Mouse (Mus musculus) kidney, adult 2 months (tissue): ENCODE measurements around the gene Fam219a.

Experiments used
- CTCF ChIP-seq: fragments of 200-500 bp; conservative IDR thresholded peaks from 2 replicates; pipeline ENCODE4 v1.5.1; 2011; ENCODE audit warnings: low read depth, mild to moderate bottlenecking, control low read depth, low read length, moderate library complexity, mixed read lengths; ENCODE audit not compliant: insufficient read depth, insufficient read length
- POLR2A ChIP-seq: fragments of 200-500 bp; IDR thresholded peaks from one replicate; pipeline ENCODE4 v1.6.1; 2011; ENCODE audit warnings: low read depth, low read length, control low read depth

DNA sequence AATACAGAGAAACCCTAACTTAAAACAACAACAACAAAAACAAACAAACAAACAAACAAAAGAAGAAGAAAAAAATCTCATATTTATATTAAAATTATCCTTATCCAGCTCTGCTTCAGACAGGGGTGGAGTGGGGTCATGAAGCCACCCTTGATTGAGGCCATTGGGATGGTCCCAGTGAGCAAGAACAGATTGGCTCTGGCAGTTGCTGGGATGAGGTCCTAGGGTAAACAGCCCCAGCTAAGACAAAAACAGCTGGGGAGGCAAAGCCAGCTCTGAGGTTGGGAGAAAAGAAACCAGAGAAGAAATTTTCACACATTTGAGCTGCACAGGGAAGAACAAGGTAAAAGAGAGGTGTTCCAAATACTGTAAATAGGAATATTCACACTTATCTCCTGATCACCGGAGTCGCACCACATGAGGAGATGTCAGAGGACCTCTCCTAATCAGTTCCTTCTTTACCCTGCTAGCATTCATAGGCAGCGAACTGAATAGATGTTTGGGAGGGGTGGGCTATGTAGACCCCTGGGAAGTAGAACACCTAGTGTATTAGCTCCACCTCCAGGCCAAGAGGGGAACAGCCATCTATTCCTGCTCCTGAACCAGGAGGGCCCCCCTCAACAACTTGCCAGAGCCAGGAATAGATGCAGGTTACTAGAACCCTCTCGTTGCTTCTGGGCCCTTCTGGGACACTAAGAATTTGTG lies 90.4 kb downstream of the Fam219a start:
- TF ChIP-seq CTCF (no peak; the same call in 1 of the 2 replicates), POLR2A (no peak)
